Mouse (Mus musculus): ENCODE data around the gene Aars2.

DNA sequence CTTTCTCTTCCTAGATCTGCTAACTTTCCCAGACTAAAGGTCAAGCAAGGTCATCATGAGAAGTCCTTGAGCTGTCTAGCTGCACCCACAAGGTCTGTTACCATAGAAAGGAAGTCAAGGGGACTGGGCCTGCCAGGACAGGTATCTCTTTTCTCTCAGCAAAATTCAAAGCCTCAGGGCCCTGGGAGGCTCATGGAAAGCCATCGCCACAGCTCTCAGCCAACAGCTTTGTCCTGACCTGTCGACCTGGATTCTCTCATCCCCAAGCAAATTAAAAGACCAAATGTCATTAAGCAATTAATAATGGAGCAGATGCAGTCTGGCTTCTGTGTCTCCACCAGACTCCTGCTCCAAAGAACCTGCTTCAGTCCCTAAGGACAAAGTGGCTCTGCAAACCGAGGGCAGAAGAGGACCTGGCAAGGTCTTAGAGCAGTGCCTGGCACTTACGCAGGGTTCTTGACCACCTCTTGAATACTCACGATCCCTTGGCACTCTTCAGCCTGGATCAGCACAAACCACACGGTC lies 638 bp upstream of the Aars2 start:
- TF ChIP-seq CTCF (IDR thresholded peaks at IDR 0.05): no peak
- no peak for TF ChIP-seq EP300 (IDR thresholded peaks at IDR 0.05)
